Mouse (Mus musculus) bone marrow, adult 2 months (tissue): ENCODE data around the gene Sprr2d.

Source experiments
- CTCF ChIP-seq: fragments of 200-500 bp; IDR thresholded peaks from 2 replicates; pipeline ENCODE4 v1.5.1; 2011; ENCODE audit warnings: low read length, control low read depth; ENCODE audit not compliant: control insufficient read depth, insufficient read depth
- POLR2A ChIP-seq: fragments of 200-500 bp; IDR thresholded peaks from 2 replicates; pipeline ENCODE4 v1.6.1; 2011; ENCODE audit warnings: low read depth, mild to moderate bottlenecking, control low read depth, low read length, borderline replicate concordance; ENCODE audit not compliant: control insufficient read depth

GRCm38 (mm10) chr3:92361619-92362018 lies 22.7 kb downstream of the Sprr2d start:
- TF ChIP-seq CTCF (no peak), POLR2A (no peak)
